Mouse (Mus musculus): ENCODE results near the gene Gm21977.
"Not testable (repeated sequence)": the region's sequence is repeated elsewhere in the genome, so short reads cannot be mapped to it uniquely, and the experiment has no call there.

Gm21977 gene

GRCm38 (mm10) chr14:42853377-42853776 lies at the start of gene Gm21977:
TSS of gene Gm21977 (minus strand) at chr14:42853477.
- DNase-seq, result not testable (repeated sequence)
